Mouse (Mus musculus) left cerebral cortex, adult 2 months (tissue): Measurements from ENCODE around the gene Dtl. TPM values are rescaled to one million over a fixed set of nuclear protein-coding genes. Genes with fewer than 3 reads are reported as not detected.
A peak's percentile ranks its signal among the peaks of the same experiment; 100 is the strongest.

Source experiments
- DNase-seq, 2 experiments: peaks; one replicate each; pipeline ENCODE4 v3.0.0; 2021 to 2022; ENCODE audit warnings: low spot score in 2 of 2, mixed read lengths in 1 of 2; ENCODE audit errors: extremely low spot score in 1 of 2
- H3K27ac ChIP-seq: fragments of 200-600 bp; 2 replicates; pipeline ENCODE4 v1.8.1; 2022
- H3K4me3 ChIP-seq: fragments of 200-600 bp; 2 replicates; pipeline ENCODE4 v1.8.1; 2022
- CTCF ChIP-seq: fragments of 200-600 bp; IDR thresholded peaks from 2 replicates; pipeline ENCODE4 v1.8.1; 2022; ENCODE audit warnings: antibody characterized with exemption, mild to moderate bottlenecking, moderate library complexity
- intact Hi-C: fragments of 180-260 bp; cut with DNase I; formaldehyde crosslinking; loops from one replicate; pipeline ENCODE4 v1.15.1; 2025
- total RNA-seq, 2 experiments: library from RNA; stranded (reverse); gene quantifications; 2 replicates each; pipeline ENCODE4 v1.2.3; 2021

Gene Dtl
- total RNA-seq, 2 experiments from 2014 or later, result 6.9 to 8.1 TPM

DNA sequence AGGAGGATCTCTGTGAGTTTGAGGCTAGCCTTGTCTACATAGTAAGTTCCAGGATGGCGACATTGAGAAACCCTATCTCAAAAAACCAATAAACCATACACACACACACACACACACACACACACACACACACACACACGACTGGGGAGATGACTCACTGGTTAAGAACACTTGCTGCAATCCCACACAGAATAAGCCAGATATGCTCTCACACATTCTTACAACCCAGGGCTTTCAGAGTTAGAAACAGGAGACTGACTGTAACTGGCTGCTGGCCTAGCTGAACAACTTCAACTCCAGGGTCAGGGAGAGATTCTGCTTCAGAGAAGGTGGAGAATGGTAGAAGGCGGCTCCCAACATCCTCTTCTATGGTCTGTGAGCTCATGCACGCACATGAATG, 62.1 kb downstream of the Dtl start:
- DNase-seq, result no peak
- TF ChIP-seq CTCF, result no peak
- H3K4me3 ChIP-seq, result no peak overlapping the region
- H3K27ac ChIP-seq, result no peak overlapping the region
- intact Hi-C loops, result no loop called here

GRCm38 (mm10) chr1:191512383-191512782, 63.0 kb downstream of the Dtl start:
- intact Hi-C loops, result no loop called here
- no peak overlapping the region for H3K4me3 ChIP-seq
- DNase-seq, result no peak
- TF ChIP-seq CTCF, result no peak
- no peak overlapping the region for H3K27ac ChIP-seq

DNA sequence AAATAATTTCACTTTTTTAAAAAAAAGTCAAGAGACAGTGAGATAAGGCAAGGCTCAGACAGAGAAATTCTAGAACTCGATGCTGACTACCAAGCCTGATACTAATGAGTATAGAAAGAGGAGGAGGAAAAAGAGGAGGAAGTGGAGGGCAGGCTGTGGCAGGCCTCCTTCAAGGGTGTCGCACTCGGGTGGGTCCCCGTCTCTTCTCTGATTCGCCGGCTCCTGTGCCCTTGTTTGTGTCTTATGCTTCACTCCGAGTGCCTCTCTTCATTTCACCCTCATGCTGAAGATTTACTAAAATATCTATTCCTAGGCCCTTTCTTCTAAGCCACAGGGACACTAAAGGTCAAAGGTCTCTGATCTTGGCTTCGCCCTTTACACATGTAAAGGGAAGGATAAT, 63.8 kb downstream of the Dtl start:
- DNase-seq, result no peak
- no peak for TF ChIP-seq CTCF
- Histone ChIP-seq H3K4me3 (no peak overlapping the region), H3K27ac (no peak overlapping the region)
- intact Hi-C loops, result no loop called here

DNA sequence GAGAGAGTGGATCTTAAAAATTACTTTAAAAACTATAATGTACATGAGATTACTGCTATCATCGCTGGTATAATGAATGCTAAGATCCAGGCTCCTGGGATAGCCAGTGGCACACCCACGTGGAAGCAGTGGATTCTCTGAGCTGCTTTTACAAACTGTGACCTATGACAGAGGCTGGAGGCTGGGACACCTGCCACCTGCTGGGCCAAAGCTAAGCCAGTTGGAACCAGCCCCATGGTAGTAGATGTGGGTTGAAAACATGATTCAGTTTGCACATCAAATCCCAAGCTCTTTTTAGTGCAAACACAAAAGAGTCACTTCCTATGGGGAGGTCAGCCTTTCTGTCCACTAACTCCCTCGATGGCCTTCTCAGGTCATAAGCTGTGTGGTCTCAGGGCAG, 65.5 kb downstream of the Dtl start:
- DNase-seq, result no peak
- no peak for TF ChIP-seq CTCF
- Histone ChIP-seq H3K4me3 (no peak overlapping the region), H3K27ac (no peak overlapping the region)
- intact Hi-C loops, result no loop called here

- Histone ChIP-seq H3K27ac (no peak overlapping the region), H3K4me3 (no peak overlapping the region)
- intact Hi-C loops, result no loop called here
- no peak for TF ChIP-seq CTCF
- no peak for DNase-seq
These were observed 66.2 kb downstream of the Dtl start for GRCm38 (mm10) chr1:191509131-191509530.

GRCm38 (mm10) chr1:191506791-191507190, 68.6 kb downstream of the Dtl start:
- DNase-seq, result no peak
- no peak overlapping the region for H3K27ac ChIP-seq
- no peak for TF ChIP-seq CTCF
- H3K4me3 ChIP-seq, result no peak overlapping the region
- intact Hi-C loops, result no loop called here

DNA sequence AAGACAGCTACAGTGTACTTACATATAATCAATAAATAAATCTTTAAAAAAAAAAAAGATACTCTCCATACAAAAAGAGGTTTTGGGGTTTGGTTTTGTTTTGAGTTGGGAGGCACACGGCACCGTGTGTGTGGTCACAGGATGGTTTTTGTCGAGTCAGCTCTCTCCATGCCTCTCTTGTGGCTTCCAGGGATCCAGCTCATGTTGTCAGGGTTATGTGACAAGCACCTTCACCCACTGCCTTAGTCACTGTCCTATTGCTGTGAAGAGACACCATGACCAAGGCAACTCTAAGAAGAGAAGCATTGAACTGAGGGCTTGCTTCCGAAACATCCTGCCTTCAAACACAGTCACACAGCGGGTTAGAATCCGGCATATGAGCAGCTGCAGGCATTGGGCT, 75.7 kb downstream of the Dtl start:
- no peak for DNase-seq
- intact Hi-C loops, result no loop called here
- TF ChIP-seq CTCF, result no peak
- Histone ChIP-seq H3K4me3 (no peak overlapping the region), H3K27ac (no peak overlapping the region)

DNA sequence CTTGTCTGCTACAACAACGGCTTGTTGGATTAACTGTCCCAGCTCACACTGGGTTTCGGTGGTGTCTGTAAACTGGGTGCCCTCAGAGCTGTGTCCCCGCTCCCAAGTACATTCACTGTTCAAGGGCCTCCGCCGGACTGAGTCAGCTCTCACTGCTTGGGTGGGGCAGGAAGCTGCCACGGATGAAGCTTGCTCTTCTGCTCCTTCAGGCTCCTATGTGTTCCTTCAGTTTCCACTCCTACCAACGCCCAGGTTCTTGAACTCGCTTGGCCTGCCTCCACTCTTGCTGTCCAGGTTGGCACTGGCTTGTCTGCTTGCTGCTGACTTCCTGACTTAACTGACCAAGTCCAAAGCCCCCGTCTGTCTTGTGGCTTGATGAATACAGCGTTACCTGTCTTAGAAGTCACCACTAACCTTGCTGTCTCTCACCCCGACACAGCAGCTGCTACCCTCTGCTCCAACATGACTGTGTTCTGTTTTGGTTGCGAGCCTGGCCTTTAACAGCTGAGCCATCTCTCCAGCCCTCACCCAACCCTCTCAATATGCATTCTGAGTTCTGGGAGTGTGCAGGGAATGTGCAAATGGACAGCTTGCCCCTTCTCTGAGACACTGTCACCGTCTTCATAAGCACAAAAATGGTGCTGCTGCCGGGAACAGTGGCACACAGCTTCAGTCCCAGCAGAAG, 76.9 kb downstream of the Dtl start:
- intact Hi-C loops, result no loop called here
- TF ChIP-seq CTCF, result no peak
- no peak for DNase-seq
- Histone ChIP-seq H3K4me3 (no peak overlapping the region), H3K27ac (no peak overlapping the region)

GRCm38 (mm10) chr1:191496676-191497075, 78.7 kb downstream of the Dtl start:
- Histone ChIP-seq H3K27ac (no peak overlapping the region), H3K4me3 (no peak overlapping the region)
- intact Hi-C loops, result no loop called here
- DNase-seq, result no peak
- no peak for TF ChIP-seq CTCF

DNA sequence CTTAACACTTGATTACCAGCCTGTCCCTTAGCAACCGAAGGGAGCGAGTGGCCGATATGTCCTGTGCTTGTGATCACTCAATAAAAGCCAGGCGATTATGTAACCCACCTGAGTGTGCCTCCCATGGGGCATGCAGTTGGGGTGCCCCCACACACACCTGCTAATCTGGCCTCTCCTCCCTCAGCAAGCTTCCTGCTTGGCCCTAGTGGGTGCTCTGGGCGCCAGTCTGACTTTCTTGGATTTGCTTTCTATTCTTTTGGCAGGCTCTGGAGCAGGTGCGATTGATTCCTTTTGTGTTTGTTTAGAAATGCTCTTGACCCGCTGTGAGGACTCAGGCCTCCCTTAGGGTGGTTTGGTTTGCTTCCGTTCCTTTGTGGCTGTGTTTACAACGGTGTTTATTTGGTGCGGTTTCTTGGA, 80.3 kb downstream of the Dtl start:
- intact Hi-C loops, result no loop called here
- Histone ChIP-seq H3K27ac (no peak overlapping the region), H3K4me3 (no peak overlapping the region)
- no peak for DNase-seq
- no peak for TF ChIP-seq CTCF

DNA sequence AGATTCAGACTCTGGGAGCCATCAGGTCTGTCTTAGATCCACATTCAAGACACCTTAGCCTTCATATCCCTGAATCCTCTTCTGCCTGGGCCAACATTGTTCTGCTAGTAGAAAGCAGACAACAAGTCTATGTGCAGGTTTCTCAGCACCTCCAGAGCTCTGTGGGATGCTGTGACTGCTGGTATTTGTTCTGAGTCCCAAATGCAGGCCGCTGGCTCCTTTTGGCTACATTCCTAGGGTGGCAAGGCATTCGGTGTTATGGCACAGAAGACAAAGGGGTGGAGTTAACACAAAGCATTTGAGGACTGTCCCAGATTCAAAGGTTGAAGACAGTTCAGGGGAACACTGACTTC, 81.1 kb downstream of the Dtl start:
- DNase-seq, result no peak
- H3K4me3 ChIP-seq, result no peak overlapping the region
- H3K27ac ChIP-seq, result peak overlapping the region; percentile 58; the same call in 1 of the 2 replicates
- intact Hi-C loops, result no loop called here
- no peak for TF ChIP-seq CTCF

DNA sequence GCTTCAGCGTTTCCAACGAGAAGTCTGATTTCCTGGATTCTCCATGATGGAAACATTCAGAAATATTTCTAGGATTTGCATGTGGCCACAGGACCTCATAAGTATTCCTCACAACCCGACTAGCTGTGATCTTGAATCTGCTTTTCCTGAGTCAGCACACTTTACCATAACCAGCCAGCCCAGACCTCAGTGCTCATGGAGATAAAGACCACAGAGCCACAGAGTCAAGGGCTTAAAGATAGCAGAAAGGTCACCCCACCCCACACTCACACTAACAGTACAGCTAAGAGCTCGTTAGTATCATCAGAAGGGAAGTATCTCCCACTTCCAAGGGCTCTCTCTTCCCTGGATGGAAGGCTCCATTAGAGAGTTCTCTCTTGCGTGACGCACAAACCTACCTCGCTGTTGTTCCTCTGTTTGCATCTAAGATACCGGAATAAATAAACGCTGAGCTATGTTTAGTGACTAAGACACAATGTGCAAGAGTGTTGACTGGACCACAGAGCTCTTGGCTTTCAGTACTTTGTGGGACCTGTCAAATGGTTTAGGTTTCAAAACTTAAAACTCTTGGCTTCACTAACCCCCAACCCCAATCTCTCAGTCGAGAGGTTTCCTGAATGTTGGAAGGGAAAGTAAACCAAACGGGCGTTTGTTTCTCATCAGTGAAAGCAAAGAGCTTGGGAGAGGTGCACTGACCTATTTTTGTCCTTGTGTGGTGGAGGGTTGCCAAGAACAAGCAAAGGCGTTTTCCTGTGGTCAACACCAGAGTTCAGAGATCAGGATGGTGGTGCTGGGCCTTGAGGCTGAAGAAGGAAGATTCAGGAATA, 81.7 kb downstream of the Dtl start:
- DNase-seq, result no peak
- Histone ChIP-seq H3K4me3 (no peak overlapping the region), H3K27ac (peak overlapping the region; percentile 58; the same call in 1 of the 2 replicates)
- intact Hi-C loops, result no loop called here
- TF ChIP-seq CTCF, result no peak

GRCm38 (mm10) chr1:191490446-191490845, 84.9 kb downstream of the Dtl start:
- Histone ChIP-seq H3K4me3 (no peak overlapping the region), H3K27ac (no peak overlapping the region)
- intact Hi-C loops, result no loop called here
- no peak for DNase-seq
- no peak for TF ChIP-seq CTCF

Other genes with a start within 250 kb of the Dtl start
- gene Tmem206, start 249.6 kb downstream of the Dtl start, total RNA-seq, result 1 to 10 TPM; 9.3 to 9.4 TPM
- 10 to 100 TPM; 91.8 to 94.5 TPM for gene Ppp2r5a, start 172.3 kb downstream of the Dtl start, total RNA-seq
- gene Ints7, start 92 bp upstream of the Dtl start, total RNA-seq, result 10 to 100 TPM; 32.7 to 34.9 TPM
- 100 to 1,000 TPM; 189 to 194 TPM for gene Lpgat1, start 142.3 kb upstream of the Dtl start, total RNA-seq
- gene Nek2, start 245.9 kb upstream of the Dtl start, total RNA-seq, result 1 to 10 TPM; 1.2 to 1.3 TPM